Mouse (Mus musculus): ENCODE measurements at regions not wholly inside any gene's neighbourhood (a gene's known extent, or its start where the extent isn't known, plus 50 kb on each side); places are given as distances from the start of the nearest gene placed in this dataset.

GRCm38 (mm10) chr7:63313096-63313495, 100.7 kb upstream of the Chrna7 start:
- H3K4me3 ChIP-seq (ENCODE audit: low read depth, low read length) = no peak overlapping the region
- no peak overlapping the region for H3K27ac ChIP-seq (ENCODE audit: low read depth, low read length)
- no peak overlapping the region for H3K4me2 ChIP-seq (ENCODE audit: low read length)
- no peaks in the 10 kb centered on the region for H3K4me1 ChIP-seq (ENCODE audit: control insufficient read depth, insufficient read depth, low read length)
- H3K9ac ChIP-seq (ENCODE audit: low read length) = no peak overlapping the region
- no peak for DNase-seq (ENCODE audit: low spot score)
- 97% methylated on average over 1 of the region's 1 CpGs for WGBS
- H3K9me3 ChIP-seq (replicated peaks; ENCODE audit: control insufficient read depth, low read length) = no peaks in the 10 kb centered on the region
- H3K27me3 ChIP-seq (replicated peaks; ENCODE audit: control insufficient read depth, insufficient read depth, low read length) = no peaks in the 10 kb centered on the region
- H3K36me3 ChIP-seq (ENCODE audit: control insufficient read depth, insufficient read depth, low read length) = no peaks in the 10 kb centered on the region
- no peak for ATAC-seq

GRCm38 (mm10) chr7:63319594-63319993, 107.2 kb upstream of the Chrna7 start:
- ATAC-seq = peak; percentile 55; the same call in 1 of the 2 replicates
- Histone ChIP-seq H3K36me3 (ENCODE audit: control insufficient read depth, insufficient read depth, low read length) (no peaks in the 10 kb centered on the region), H3K4me3 (ENCODE audit: low read depth, low read length) (no peak overlapping the region), H3K27ac (ENCODE audit: low read depth, low read length) (no peak overlapping the region), H3K4me1 (ENCODE audit: control insufficient read depth, insufficient read depth, low read length) (no peaks in the 10 kb centered on the region), H3K27me3 (replicated peaks; ENCODE audit: control insufficient read depth, insufficient read depth, low read length) (no peaks in the 10 kb centered on the region), H3K9me3 (replicated peaks; ENCODE audit: control insufficient read depth, low read length) (no peaks in the 10 kb centered on the region), H3K9ac (ENCODE audit: low read length) (no peak overlapping the region), H3K4me2 (ENCODE audit: low read length) (no peak overlapping the region)
- peak; percentile 82 for DNase-seq (ENCODE audit: low spot score)
- WGBS = 0% methylated on average over 2 of the region's 2 CpGs

GRCm38 (mm10) chr7:63321171-63321570, 108.8 kb upstream of the Chrna7 start:
- H3K9me3 ChIP-seq (replicated peaks; ENCODE audit: control insufficient read depth, low read length) = no peaks in the 10 kb centered on the region

GRCm38 (mm10) chr7:63321951-63322710, 109.8 kb upstream of the Chrna7 start:
- Histone ChIP-seq H3K4me2 (ENCODE audit: low read length) (no peak overlapping the region), H3K4me1 (ENCODE audit: control insufficient read depth, insufficient read depth, low read length) (no peaks in the 10 kb centered on the region), H3K4me3 (ENCODE audit: low read depth, low read length) (no peak overlapping the region), H3K36me3 (ENCODE audit: control insufficient read depth, insufficient read depth, low read length) (no peaks in the 10 kb centered on the region), H3K27me3 (replicated peaks; ENCODE audit: control insufficient read depth, insufficient read depth, low read length) (no peaks in the 10 kb centered on the region), H3K27ac (ENCODE audit: low read depth, low read length) (no peak overlapping the region), H3K9me3 (replicated peaks; ENCODE audit: control insufficient read depth, low read length) (no peaks in the 10 kb centered on the region), H3K9ac (ENCODE audit: low read length) (no peak overlapping the region)
- WGBS = 44% methylated on average over 11 of the region's 11 CpGs
- ATAC-seq (peak; percentile 56), DNase-seq (ENCODE audit: low spot score) (peak; percentile 90)

More at GRCm38 (mm10) chr7:63321171-63321570, 108.8 kb upstream of the Chrna7 start:
- Histone ChIP-seq H3K9ac (ENCODE audit: low read length) (no peak overlapping the region), H3K36me3 (ENCODE audit: control insufficient read depth, insufficient read depth, low read length) (no peaks in the 10 kb centered on the region), H3K4me2 (ENCODE audit: low read length) (no peak overlapping the region), H3K4me3 (ENCODE audit: low read depth, low read length) (no peak overlapping the region), H3K4me1 (ENCODE audit: control insufficient read depth, insufficient read depth, low read length) (no peaks in the 10 kb centered on the region), H3K27ac (ENCODE audit: low read depth, low read length) (no peak overlapping the region), H3K27me3 (replicated peaks; ENCODE audit: control insufficient read depth, insufficient read depth, low read length) (no peaks in the 10 kb centered on the region)
- whole genome bisulfite sequencing = 86% methylated on average over 5 of the region's 5 CpGs
- ATAC-seq (no peak), DNase-seq (ENCODE audit: low spot score) (no peak)

GRCm38 (mm10) chr7:63335146-63335545, 109.4 kb upstream of the Otud7a start:
- no peak overlapping the region for H3K4me3 ChIP-seq (ENCODE audit: low read depth, low read length)
- no peaks in the 10 kb centered on the region for H3K9me3 ChIP-seq (replicated peaks; ENCODE audit: control insufficient read depth, low read length)
- H3K9ac ChIP-seq (ENCODE audit: low read length) = no peak overlapping the region
- no peaks in the 10 kb centered on the region for H3K4me1 ChIP-seq (ENCODE audit: control insufficient read depth, insufficient read depth, low read length)
- H3K27ac ChIP-seq (ENCODE audit: low read depth, low read length) = no peak overlapping the region
- DNase-seq (ENCODE audit: low spot score) (peak; percentile 71), ATAC-seq (peak; percentile 44; the same call in 1 of the 2 replicates)
- WGBS = 15% methylated on average over 1 of the region's 1 CpGs
- H3K36me3 ChIP-seq (ENCODE audit: control insufficient read depth, insufficient read depth, low read length) = no peaks in the 10 kb centered on the region
- H3K27me3 ChIP-seq (replicated peaks; ENCODE audit: control insufficient read depth, insufficient read depth, low read length) = no peaks in the 10 kb centered on the region
- H3K4me2 ChIP-seq (ENCODE audit: low read length) = no peak overlapping the region

- Histone ChIP-seq H3K27me3 (replicated peaks; ENCODE audit: control insufficient read depth, insufficient read depth, low read length) (no peaks in the 10 kb centered on the region), H3K36me3 (ENCODE audit: control insufficient read depth, insufficient read depth, low read length) (no peaks in the 10 kb centered on the region), H3K9ac (ENCODE audit: low read length) (no peak overlapping the region), H3K9me3 (replicated peaks; ENCODE audit: control insufficient read depth, low read length) (no peaks in the 10 kb centered on the region), H3K4me3 (ENCODE audit: low read depth, low read length) (no peak overlapping the region), H3K4me1 (ENCODE audit: control insufficient read depth, insufficient read depth, low read length) (no peaks in the 10 kb centered on the region), H3K4me2 (ENCODE audit: low read length) (no peak overlapping the region), H3K27ac (ENCODE audit: low read depth, low read length) (no peak overlapping the region)
- no peak for DNase-seq (ENCODE audit: low spot score)
- 70% methylated on average over 3 of the region's 3 CpGs for WGBS
- ATAC-seq = no peak
Observed at GRCm38 (mm10) chr7:63336072-63336471, 108.5 kb upstream of the Otud7a start.

- Histone ChIP-seq H3K4me1 (ENCODE audit: control insufficient read depth, insufficient read depth, low read length) (no peaks in the 10 kb centered on the region), H3K4me3 (ENCODE audit: low read depth, low read length) (no peak overlapping the region), H3K27me3 (replicated peaks; ENCODE audit: control insufficient read depth, insufficient read depth, low read length) (no peaks in the 10 kb centered on the region), H3K9ac (ENCODE audit: low read length) (no peak overlapping the region), H3K4me2 (ENCODE audit: low read length) (no peak overlapping the region), H3K27ac (ENCODE audit: low read depth, low read length) (no peak overlapping the region), H3K9me3 (replicated peaks; ENCODE audit: control insufficient read depth, low read length) (no peaks in the 10 kb centered on the region), H3K36me3 (ENCODE audit: control insufficient read depth, insufficient read depth, low read length) (no peaks in the 10 kb centered on the region)
- ATAC-seq (no peak), DNase-seq (ENCODE audit: low spot score) (no peak)
- 78% methylated on average over 4 of the region's 4 CpGs for WGBS
Observed at GRCm38 (mm10) chr7:63341716-63342115, 102.8 kb upstream of the Otud7a start.

- DNase-seq (ENCODE audit: low spot score) (peak; percentile 53), ATAC-seq (0 out of 2 replicates have a peak, but pooled peaks have one; percentile 52)
- Histone ChIP-seq H3K27ac (ENCODE audit: low read depth, low read length) (no peak overlapping the region), H3K4me2 (ENCODE audit: low read length) (no peak overlapping the region), H3K9me3 (replicated peaks; ENCODE audit: control insufficient read depth, low read length) (no peaks in the 10 kb centered on the region), H3K36me3 (ENCODE audit: control insufficient read depth, insufficient read depth, low read length) (no peaks in the 10 kb centered on the region), H3K4me1 (ENCODE audit: control insufficient read depth, insufficient read depth, low read length) (no peaks in the 10 kb centered on the region), H3K27me3 (replicated peaks; ENCODE audit: control insufficient read depth, insufficient read depth, low read length) (no peaks in the 10 kb centered on the region), H3K9ac (ENCODE audit: low read length) (no peak overlapping the region), H3K4me3 (ENCODE audit: low read depth, low read length) (no peak overlapping the region)
- WGBS = 37% methylated on average over 11 of the region's 11 CpGs
Observed at GRCm38 (mm10) chr7:63345671-63346392, 98.7 kb upstream of the Otud7a start.

- ATAC-seq (no peak), DNase-seq (ENCODE audit: low spot score) (no peak)
- H3K36me3 ChIP-seq (ENCODE audit: control insufficient read depth, insufficient read depth, low read length) = no peaks in the 10 kb centered on the region
- 93% methylated on average over 2 of the region's 2 CpGs for WGBS
- H3K4me2 ChIP-seq (ENCODE audit: low read length) = no peak overlapping the region
- H3K27ac ChIP-seq (ENCODE audit: low read depth, low read length) = no peak overlapping the region
- H3K9ac ChIP-seq (ENCODE audit: low read length) = no peak overlapping the region
- H3K4me1 ChIP-seq (ENCODE audit: control insufficient read depth, insufficient read depth, low read length) = no peaks in the 10 kb centered on the region
- no peaks in the 10 kb centered on the region for H3K27me3 ChIP-seq (replicated peaks; ENCODE audit: control insufficient read depth, insufficient read depth, low read length)
- H3K9me3 ChIP-seq (replicated peaks; ENCODE audit: control insufficient read depth, low read length) = no peaks in the 10 kb centered on the region
- H3K4me3 ChIP-seq (ENCODE audit: low read depth, low read length) = no peak overlapping the region
Observed at GRCm38 (mm10) chr7:63346393-63346730, 98.2 kb upstream of the Otud7a start.

Data from forebrain, embryonic 14.5 days (tissue).